Mouse (Mus musculus) monocyte, adult 5-6 weeks (primary cell): Measurements from ENCODE around the gene Tnfsf10. TPM values are rescaled to one million over a fixed set of nuclear protein-coding genes. Genes with fewer than 3 reads are reported as not detected.
A peak's percentile ranks its signal among the peaks of the same experiment; 100 is the strongest.

Experiments used
- ATAC-seq: fragments of 153-309, 156-312 bp; replicated peaks from 2 replicates; pipeline ENCODE4 v1.8.0; 2017; ENCODE audit warnings: mild to moderate bottlenecking; ENCODE audit not compliant: low TSS enrichment, insufficient number of reproducible peaks, severe bottlenecking, poor library complexity, low FRiP score
- total RNA-seq: library from RNA; stranded (forward); fragments of 200-1000, 200-491, 200-594 nt; gene quantifications from 3 replicates; pipeline ENCODE4 v1.2.3, GENCODE M21; 2017

Gene Tnfsf10
- total RNA-seq, 1 experiment from 2014 or later: 3.8 TPM

DNA sequence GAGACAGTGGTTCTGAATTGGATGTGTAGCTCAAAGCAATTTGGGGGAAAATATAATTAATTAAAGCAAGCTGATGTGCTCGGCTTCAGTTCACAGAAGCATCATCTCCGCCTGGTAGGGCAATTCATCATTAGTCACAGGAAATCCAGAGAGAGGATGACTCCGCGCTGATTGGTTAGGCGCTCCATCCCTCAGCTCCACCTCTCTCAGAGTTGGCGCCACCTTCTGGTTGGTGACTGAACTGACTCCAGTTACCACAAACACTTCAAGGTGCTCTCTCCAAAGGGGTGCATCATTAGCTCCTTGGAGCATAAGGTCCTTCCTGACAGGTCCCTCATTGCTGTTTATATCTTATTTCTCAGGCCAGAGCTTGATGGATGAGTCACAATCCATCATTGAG, 28.7 kb downstream of the Tnfsf10 start:
- peak; percentile 87 for ATAC-seq

GRCm38 (mm10) chr3:27348462-27348861, 31.6 kb downstream of the Tnfsf10 start:
- ATAC-seq: no peak

DNA sequence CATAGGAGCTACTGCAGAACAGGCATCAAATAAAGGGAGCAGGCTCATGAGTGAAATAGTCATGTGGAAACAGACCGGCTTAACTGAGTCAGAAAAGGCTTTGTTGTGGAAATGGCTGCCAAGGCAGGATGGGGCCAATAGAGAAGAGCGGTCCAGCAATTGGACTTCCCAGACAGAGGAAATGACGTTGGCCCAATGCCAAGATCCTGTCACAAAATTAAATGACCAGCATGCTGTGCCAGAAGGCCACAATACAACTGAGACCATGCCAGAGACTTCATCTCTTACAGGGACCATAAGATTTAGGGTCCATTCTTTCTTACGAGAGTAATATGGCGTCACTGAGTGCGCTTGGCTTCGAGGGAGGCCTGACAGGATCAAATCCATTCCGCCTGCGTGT, 34.3 kb downstream of the Tnfsf10 start:
- ATAC-seq: no peak

DNA sequence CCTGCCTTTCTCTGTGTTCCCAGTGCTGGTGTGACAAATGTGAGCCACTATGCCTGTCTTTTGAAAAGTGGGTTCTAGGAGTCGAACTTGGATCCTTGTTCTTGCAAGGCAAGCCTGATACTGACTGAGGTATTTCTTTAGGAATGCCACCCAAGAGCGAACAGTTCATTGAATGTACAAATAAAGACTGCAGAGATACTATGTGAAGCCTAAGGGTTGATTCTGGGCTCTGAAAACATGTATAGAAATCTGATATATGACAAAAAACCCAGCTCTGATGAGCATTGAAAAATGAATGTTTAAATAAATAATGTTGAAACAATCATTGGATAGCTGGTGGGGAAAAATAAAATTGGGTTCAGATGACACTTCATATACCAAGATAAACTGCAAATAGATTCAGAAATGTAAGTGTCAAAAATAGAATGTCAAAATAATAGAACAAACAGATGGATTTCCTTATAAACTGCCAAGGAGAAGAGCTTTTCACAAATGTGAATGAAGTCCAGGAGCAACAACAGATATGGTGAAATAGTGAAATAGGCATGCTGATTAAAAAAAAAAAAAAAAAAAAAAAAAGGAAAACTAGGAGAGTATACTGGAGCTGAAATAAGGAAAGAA, 42.4 kb downstream of the Tnfsf10 start:
- no peak for ATAC-seq

GRCm38 (mm10) chr3:27370125-27370524, 53.3 kb downstream of the Tnfsf10 start:
- ATAC-seq: no peak

DNA sequence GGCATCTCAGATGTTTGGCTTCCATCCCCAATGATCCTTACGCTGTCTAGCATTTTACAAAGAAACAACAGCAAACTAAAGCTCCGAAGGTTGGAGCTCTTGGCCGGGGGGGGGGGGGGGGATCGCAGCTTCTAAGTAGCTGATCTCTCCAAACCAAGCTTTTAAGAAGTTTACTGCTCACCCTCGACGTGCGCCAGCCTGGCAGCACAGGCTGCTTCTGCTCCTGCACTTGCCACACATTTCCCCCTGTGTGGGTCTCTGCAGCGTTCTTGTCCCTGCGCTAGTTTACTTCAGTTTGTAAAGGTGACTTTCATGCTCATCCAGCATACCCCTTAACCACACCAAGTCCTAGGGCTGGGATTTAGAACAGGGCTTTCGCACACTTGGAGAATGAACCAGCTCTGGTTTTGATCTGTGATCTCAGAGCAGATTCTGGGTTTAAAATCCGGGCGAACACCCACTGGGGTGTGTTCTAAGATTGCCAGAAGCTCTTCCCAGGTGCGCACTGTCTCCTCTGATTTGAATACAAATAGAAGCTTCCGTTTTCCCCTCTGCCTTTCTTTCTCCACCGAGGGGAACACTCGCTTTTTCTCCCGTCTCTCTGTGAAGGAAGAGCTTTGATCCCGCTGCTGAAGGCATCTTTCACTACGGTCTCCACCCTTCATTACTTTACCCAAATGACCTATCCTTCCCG, 53.9 kb downstream of the Tnfsf10 start:
- ATAC-seq: no peak

DNA sequence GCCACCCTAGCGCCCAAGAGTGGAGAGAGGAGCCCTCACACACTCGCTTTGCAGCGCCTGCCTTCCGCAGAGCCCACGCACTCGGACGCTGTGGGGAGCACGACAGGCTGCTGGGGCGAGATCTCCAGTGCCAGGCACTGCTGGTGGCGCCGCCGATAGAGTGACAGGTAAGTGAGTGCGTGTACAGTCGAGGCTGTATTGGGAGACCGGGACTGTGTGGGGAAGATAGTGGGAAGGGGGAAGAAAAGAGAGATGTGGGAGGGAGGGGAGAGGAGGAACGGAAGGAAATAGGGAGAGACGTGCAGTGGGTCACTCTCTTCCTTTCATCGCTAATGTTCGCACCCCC, 54.4 kb downstream of the Tnfsf10 start, which contains the start of gene Ghsr:
Gene Ghsr (plus strand): TSS at position 76 of the 346 bp plus-strand sequence.
- ATAC-seq: no peak

GRCm38 (mm10) chr3:27371725-27372650, 55.2 kb downstream of the Tnfsf10 start:
- ATAC-seq: no peak

DNA sequence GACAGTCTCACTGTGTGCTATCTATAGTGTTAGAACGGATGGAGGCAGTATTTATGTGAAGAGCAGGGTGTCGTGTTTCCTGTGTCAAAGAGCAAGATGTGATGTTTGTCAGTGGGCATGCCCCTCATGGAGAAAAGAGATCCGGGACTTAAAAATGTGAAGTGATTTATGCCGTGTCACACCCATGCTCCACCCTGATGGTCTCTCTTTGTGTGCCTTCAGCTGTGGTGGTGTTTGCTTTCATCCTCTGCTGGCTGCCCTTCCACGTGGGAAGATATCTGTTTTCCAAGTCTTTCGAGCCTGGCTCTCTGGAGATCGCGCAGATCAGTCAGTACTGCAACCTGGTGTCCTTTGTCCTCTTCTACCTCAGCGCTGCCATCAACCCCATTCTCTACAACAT, 57.6 kb downstream of the Tnfsf10 start:
- no peak for ATAC-seq

GRCm38 (mm10) chr3:27377935-27378334, 61.1 kb downstream of the Tnfsf10 start:
- no peak for ATAC-seq

GRCm38 (mm10) chr3:27384836-27385235, 68.0 kb downstream of the Tnfsf10 start:
- no peak for ATAC-seq

- ATAC-seq: no peak
Observed at GRCm38 (mm10) chr3:27389923-27390322, 73.1 kb downstream of the Tnfsf10 start.

Other genes with a start within 250 kb of the Tnfsf10 start
- 2.9 to 7.0 TPM (median 6.5 TPM) in 3 replicates for gene Ect2, start 163.2 kb upstream of the Tnfsf10 start, total RNA-seq
- 12.1 to 15.1 TPM (median 15.0 TPM) in 3 replicates for gene Nceh1, start 134.1 kb upstream of the Tnfsf10 start, total RNA-seq
- gene Ghsr, start 54.3 kb downstream of the Tnfsf10 start, total RNA-seq: not detected in 3 replicates